Mouse (Mus musculus) ES-CJ7 (cell line): ENCODE results near the gene Enpp1.

ENCODE experiments used
- DNase-seq: peaks from one replicate; pipeline ENCODE4 v3.0.0; 2011; ENCODE audit warnings: low read depth, low spot score

Enpp1 gene

GRCm38 (mm10) chr10:24638306-24639070 lies 73.5 kb downstream of the Enpp1 start:
- no peak for DNase-seq

GRCm38 (mm10) chr10:24636986-24637385 lies 75.0 kb downstream of the Enpp1 start:
- DNase-seq, result no peak

DNA sequence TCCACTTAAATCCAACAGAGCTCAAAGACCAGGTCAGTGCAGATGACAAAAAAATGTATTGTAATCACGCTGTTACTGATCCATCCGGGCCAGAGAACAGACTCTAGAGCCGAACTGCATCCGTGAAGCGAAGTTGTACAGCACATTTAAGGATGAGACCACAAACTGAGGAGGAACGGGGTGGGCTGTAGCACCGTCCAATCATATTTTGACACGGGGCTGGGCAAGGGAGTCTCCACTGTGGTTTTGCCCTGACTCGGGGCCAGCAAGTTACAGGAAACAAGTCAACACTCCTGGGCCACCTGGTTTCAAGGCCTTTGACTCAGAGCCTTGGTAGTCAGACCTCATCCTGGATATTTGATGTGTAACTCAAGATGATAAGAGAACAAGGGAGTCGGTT lies 76.1 kb downstream of the Enpp1 start:
- no peak for DNase-seq

GRCm38 (mm10) chr10:24635331-24635815 lies 76.6 kb downstream of the Enpp1 start:
- DNase-seq, result no peak

DNA sequence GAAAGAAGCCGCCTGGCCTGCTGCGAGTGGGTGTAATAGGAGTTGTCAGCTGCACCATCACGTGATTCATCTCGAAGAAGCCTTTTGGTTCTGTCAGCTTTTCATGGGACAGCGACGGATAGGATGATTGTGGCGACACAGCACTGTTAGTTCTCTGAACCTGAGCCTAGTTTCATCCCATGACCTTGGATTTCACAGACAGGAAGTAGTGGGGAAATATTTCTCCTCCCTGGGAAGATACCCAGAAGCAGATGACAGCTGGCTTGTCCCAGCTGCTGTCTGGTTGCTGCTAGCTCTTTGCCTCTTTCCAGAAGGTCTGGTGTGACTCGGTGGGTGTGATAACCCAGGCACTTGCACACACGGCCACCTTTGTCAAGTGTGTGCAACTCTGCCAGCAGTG lies 77.7 kb downstream of the Enpp1 start:
- no peak for DNase-seq

DNA sequence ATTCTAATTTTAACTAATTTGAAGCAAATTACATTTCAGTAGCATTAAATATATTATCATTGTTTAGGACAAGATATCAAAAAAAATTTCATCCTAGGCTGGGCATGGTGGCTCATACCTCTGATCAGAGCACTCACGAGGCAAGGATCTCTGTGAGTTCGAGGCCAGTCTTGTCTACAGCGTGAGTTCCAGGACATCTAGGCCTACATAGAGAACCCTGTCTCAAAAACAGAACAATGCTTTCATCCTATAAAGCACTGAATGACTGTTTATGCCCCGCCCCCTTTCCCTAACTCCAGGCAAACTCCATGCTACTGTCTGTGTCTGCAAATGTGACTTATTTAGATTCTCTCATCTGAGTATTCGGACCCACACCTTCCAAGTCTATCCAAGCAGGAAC lies 80.8 kb downstream of the Enpp1 start:
- DNase-seq, result no peak

DNA sequence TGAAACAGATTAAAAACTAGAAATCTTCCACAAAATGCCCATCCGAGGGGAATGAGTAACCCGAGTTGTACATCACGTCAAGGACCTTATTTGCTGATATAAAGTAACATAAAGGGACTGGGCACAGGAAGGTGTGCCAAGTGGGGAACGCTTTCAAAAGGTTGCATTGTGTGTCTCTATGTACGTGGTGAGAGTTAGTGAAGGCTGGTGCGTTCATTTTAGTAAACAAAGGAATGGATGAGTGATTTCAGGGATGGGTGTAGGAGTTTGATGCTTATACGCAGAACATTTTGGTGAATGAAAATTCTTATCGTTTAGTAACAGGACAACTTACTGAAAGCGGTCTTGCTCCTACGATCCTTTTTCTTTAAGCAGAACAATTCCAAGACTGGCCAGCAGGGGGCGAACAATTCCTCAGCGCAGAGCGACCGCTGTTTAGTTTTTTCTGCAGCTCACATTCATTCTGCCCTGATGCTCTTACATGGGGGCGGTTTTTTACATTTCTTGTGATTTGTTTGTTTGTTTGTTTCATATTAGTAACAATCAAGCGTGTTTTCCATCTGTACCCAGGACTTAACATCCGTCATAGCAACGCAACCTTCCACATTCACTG lies 81.4 kb downstream of the Enpp1 start:
- peak; percentile 67 for DNase-seq

DNA sequence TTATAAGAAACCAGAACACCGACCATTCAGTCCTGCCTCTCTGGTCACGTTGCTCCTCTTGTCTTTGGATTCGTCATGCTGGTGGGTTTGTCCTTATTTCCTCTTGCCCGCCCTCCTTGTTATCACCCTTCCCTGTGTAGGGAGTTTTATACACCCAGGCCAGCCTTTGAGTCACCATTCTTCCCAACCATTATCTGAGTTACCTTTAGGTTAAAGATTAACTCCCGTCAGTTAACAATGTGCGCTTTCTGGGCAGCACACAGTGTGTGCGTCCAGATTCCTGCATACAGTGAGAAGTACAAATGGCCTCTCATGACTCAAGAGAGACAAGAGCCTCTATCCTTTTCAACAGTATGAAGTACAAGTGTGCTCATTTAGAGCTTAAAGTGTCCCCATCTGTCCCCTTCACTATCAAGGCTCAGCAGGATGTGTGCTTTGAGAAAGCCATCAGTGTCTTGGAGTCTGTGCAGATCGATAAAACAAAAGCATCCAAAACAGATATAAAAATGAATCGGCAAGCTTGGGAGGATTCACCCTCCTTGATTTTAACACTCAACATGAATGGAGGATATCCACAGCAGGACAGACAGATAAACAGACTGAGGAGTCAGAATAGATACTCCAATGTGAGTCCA lies 82.8 kb downstream of the Enpp1 start:
- DNase-seq, result no peak

DNA sequence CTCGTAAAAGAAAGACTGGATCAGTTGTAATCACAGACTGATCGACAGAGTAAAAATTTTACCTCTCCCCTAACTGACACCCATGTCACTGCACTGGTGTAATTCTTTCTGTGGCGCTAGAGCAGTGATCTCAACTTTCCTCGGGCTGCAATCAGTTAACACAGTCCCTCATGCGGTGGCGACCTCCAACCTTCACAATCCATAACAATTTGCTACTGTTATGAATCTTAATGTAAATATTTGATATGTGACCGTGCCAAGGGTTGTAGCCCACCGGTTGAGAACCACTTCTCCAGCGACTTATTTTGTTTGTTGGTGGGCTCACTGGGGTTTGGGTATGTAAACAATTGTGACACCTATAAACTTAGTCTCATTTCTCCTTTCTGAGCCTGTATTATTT lies 83.5 kb downstream of the Enpp1 start:
- DNase-seq, result no peak

DNA sequence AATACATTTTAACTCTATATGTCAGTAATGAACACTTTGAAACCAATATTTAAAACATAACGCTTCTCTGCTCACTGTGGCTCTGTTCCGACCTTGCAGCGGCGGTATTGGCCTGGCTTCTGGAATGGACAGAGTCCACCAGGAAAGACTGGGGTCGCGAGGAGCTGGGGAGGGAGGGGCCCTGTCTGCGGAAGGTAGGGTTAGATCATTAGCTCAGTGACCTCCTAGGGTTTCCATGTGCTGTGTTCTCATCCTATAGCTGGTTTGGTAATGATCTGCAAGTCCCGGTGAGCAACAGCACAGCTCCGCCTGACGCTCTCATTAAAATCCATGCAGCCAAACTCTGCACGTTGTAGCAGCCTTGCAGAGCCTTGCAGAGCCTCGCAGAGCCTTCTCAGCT lies 84.7 kb downstream of the Enpp1 start:
- DNase-seq, result no peak

DNA sequence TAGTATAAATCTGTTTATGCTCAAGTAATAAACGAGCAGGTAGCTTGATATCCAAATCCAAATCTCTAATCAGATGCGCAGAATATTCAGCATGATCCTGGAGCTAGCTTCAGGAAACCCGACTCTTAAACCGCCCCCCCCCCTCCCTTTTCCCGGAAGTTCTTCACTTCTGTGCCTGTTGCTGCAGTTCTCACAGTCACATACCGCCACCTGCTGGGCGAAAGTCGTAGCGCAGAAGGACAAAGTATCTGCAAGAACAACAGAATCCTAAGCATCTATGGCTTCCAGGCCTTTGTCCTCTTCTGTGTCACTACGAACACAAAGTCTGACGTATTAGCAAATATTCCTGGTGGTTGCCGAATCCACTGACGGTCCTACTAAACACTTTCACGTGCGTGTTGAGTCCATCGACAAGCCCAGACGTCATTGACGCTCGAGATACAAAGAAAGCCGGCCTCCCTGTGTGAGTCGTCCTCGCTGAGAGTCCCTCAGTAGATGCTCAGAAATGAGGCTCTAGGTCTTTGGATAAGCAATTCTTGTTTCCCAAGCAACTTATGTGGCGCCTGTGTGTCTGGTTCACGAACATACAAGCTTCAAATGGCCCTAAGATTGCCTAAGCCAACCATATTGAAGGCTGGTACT lies 86.8 kb downstream of the Enpp1 start:
- peak; percentile 94 for DNase-seq

GRCm38 (mm10) chr10:24622586-24622985 lies 89.4 kb downstream of the Enpp1 start:
- peak; percentile 86 for DNase-seq

GRCm38 (mm10) chr10:24621572-24621971 lies 90.4 kb downstream of the Enpp1 start:
- DNase-seq, result peak; percentile 60

DNA sequence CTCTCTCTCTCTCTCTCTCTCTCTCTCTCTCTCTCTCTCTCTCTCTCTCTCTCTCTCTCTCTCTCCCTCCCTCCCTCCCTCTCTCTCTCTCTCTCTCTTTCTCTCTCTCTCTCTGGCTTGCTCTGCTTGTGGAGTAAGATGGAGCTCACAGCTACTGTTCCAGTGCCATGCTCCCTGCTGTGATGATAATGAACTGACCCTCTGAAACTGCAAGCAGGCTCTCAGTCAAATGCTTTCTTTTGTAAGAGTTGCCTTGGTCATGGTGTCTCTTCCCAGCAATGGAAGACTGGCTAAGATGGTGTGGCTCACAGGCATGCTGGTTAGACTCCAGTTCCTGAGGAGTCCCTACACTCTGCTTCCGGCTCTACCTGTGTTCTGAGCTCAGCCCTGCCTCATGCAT lies 95.4 kb downstream of the Enpp1 start:
- DNase-seq, result peak; percentile 65

- peak; percentile 65 for DNase-seq
These were observed 96.2 kb downstream of the Enpp1 start for GRCm38 (mm10) chr10:24615799-24616198.

GRCm38 (mm10) chr10:24614726-24615125 lies 97.2 kb downstream of the Enpp1 start:
- no peak for DNase-seq

DNA sequence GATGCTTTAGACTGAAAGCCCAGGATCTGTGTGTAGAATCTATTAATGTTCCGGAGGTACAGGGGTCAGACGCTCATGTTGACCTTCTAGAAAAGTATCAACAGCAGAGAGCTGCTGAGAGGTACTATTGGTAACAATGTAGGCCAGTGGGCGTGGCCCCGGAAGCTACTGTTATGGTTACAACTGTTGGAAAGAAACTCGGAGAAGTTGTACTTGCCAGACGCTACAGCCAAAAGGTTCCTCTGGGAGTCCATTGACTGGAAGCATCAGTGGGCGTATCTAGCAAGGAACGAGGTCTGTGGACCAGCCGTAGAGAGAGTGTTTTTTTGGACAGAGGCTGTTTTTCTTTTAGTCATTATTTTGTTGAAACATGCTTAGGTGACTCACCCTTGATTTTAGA lies 102.2 kb downstream of the Enpp1 start:
- peak; percentile 52 for DNase-seq

GRCm38 (mm10) chr10:24609146-24609545 lies 102.8 kb downstream of the Enpp1 start:
- no peak for DNase-seq

DNA sequence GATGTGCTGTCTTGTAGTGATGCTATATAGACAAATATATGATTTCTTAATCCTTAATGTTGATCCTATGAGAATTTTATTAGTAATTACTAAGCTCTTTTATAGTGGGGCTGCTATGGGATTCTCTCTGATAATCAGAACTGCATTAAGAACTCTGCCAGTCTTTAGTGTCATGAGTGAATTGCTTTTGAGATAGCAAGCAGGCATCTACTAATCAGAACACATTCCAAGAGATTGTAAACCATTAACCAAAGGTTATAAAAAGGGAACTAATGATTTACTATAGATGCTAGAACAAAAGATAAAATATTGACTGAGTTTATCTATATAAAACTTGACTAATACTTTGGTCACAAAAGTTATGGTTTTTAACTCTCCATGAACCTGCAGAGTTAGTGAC lies 108.2 kb downstream of the Enpp1 start:
- no peak for DNase-seq

- no peak for DNase-seq
These were observed 108.9 kb downstream of the Enpp1 start for GRCm38 (mm10) chr10:24603035-24603434.

DNA sequence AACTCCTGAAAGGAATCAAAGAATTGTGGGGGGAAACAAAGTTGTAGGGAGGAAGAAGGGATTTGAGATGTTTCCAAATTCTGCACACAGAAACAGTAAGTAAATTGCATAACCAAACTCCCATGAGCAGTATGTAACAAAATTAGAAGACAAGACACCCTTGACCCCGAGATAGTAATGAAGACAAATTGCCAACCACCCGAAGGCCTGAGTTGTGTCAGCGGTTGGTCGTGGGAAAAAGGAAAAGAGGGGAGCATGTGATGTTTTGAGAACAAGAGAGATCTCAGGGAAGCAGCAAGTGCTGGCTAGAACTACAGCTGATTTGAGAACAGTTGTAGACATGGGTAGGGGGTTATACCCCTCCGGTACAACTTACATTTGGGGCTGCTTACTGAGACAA lies 112.2 kb downstream of the Enpp1 start:
- DNase-seq, result no peak

DNA sequence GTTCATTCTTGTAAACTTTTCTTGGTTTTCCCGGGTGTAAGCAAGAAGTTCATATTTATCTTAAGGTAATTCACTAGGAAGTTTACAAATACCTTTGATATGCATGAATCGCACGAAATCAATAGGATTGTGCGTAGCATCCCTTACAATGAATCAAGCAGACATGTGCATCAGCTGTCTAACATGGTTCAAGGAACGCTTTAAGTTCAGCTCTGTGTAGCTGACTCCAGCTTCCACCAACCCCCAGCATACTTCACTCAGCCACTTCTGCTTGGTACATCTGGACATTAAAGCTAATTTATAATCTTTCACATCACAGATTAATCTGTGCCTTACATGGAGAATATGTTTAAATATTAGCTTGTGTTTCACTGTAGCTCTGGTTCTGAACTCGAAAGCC lies 113.3 kb downstream of the Enpp1 start:
- no peak for DNase-seq
